Mouse (Mus musculus) cerebellum, adult 11 months (tissue): ENCODE data around the gene Mrps18c.

Experiments used
- DNase-seq: peaks from one replicate; pipeline ENCODE4 v3.0.0; 2022

Gene Mrps18c

GRCm38 (mm10) chr5:100828701-100829100 lies 30.3 kb downstream of the Mrps18c start:
- no peak for DNase-seq

DNA sequence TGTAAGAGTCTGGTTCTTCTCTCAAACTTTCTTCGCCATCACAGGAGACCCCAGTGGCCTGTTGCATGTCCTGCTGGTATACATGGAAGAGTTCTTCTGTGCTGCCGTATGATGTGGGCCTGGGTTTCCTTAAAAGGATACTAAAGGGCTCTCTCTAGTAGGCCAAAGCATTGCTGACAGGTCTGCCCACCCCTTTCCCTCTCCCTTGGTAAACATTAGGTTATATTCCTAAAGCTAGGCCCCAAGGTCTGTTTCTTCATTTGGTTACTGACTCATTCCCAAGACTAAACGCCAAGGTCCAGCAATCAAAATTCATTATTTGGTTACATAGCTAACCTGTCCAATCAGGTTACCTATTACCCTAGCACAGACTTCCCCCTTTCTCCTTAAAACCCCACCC lies 34.3 kb downstream of the Mrps18c start:
- no peak for DNase-seq

DNA sequence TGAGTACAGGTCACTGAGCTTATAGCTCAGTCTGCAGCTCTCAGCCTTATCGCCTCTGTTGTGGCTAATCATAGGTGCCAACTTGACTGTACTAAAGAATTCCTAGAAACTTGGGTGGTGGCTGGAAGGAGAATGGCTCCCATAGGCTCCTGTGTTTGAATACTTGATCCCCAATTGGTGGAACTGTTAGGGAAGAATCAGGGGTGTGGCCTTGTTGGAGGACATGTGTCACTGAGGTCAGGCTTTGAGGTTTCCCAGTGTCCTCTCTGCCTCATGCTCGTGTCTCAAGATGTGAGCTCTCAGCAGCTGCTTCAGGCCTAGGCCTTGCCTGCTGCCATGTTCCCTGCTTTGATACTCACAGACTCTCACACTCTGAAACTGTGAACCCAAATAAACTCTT lies 35.4 kb downstream of the Mrps18c start:
- no peak for DNase-seq

GRCm38 (mm10) chr5:100835862-100836538 lies 37.6 kb downstream of the Mrps18c start:
- DNase-seq = no peak

GRCm38 (mm10) chr5:100837907-100838306 lies 39.5 kb downstream of the Mrps18c start:
- DNase-seq = no peak

DNA sequence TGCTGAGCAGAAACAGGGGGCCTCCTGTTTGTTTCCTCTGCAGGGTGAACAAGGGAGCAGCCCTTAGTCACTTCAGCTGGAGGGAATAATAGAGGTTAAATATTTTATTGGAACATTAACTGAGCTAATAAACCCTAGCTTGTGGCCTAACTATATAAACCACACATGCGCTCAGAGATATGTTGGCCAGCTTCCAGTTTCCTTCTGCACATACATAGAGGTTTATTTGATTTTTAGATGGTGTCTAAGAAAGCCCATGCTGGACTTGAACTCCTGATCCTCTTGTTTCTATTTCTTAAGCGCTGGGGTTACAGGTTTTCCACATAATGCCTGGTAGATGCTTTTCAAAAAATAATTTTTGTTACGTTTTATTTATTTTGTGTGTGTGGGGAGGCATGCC lies 46.1 kb downstream of the Mrps18c start:
- DNase-seq = no peak

DNA sequence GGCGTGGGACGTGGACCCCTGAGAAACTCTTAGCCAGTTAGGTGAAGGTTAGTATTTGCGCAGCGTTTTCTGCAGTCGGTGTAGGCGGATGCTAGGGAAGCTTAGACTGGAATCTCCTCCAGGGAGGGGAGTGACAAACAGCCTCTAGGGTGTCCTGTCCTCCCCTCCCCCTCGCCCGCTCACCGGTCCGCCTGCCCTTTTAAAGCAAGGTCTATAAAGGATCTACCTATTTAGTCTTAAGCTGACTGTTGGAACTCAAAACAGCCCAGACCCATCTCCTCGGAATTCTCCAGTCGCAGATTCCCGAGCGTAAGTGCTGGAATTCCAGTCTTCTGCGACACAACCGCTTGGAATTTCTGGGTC lies 47.0 kb downstream of the Mrps18c start, which contains the start of gene Gpat3:
Gene Gpat3, plus strand, starts transcription at position 229 of the 363 bp plus-strand sequence.
- DNase-seq = peak; percentile 38

- DNase-seq = peak; percentile 40
These were observed 47.6 kb downstream of the Mrps18c start for GRCm38 (mm10) chr5:100845848-100846598.

DNA sequence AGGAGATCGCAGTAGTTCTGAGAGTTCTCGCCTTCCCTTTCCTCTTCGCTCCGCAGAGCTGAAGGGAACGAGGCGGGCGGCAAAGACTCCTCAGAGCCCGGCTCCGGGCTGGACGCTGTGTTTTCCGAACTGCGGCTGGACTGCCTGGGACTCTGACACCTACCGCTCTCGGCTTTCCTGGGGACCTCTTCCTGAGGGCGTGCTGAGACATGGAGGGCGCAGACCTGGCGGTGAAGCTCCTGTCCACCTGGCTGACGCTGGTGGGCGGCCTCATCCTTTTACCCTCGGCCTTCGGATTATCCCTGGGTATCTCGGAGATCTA lies 48.1 kb downstream of the Mrps18c start:
- DNase-seq = no peak

GRCm38 (mm10) chr5:100847143-100847542 lies 48.7 kb downstream of the Mrps18c start:
- DNase-seq = no peak

- DNase-seq = no peak
These were observed 55.5 kb downstream of the Mrps18c start for GRCm38 (mm10) chr5:100853963-100854362.
